Mouse (Mus musculus): Measurements from ENCODE around the gene Mrnip. TPM values are rescaled to one million over a fixed set of nuclear protein-coding genes. Genes with fewer than 3 reads are reported as not detected.

Gene Mrnip
- total and polyA plus RNA-seq, 2 experiments from 2014 or later: 34.0 to 40.8 TPM

GRCm38 (mm10) chr11:50215633-50216032, 41.4 kb downstream of the Mrnip start:
- Histone ChIP-seq H3K4me3 (ENCODE audit: low read length) (no peak overlapping the region), H3K9ac (replicated peaks; ENCODE audit: low read length) (0 out of 2 replicates have a peak overlapping the region, but pooled peaks have one; percentile 28), H3K36me3 (ENCODE audit: insufficient read depth, low read length) (no peaks in the 10 kb centered on the region), H3K9me3 (ENCODE audit: low read length) (no peaks in the 10 kb centered on the region), H3K4me2 (ENCODE audit: low read depth, low read length) (0 out of 2 replicates have a peak overlapping the region, but pooled peaks have one; percentile 13), H3K27me3 (ENCODE audit: insufficient read depth, low read length) (no peaks in the 10 kb centered on the region), H3K4me1 (ENCODE audit: insufficient read depth, low read length) (peaks cover 10% of the 10 kb centered on the region; the same call in 1 of the 2 replicates), H3K27ac (no peak overlapping the region)
- ATAC-seq (no peak), DNase-seq (ENCODE audit: low spot score) (no peak)
- 28% methylated on average over 9 of the region's 9 CpGs for WGBS
- TF ChIP-seq CTCF (IDR thresholded peaks at IDR 0.05; ENCODE audit: low read depth): no peak; the same call in 1 of the 2 replicates

GRCm38 (mm10) chr11:50216724-50217366, 42.6 kb downstream of the Mrnip start:
- TF ChIP-seq CTCF (IDR thresholded peaks at IDR 0.05; ENCODE audit: low read depth): no peak
- 80% methylated on average over 4 of the region's 4 CpGs for WGBS
- no peak overlapping the region for H3K4me3 ChIP-seq (ENCODE audit: low read length)
- no peaks in the 10 kb centered on the region for H3K36me3 ChIP-seq (ENCODE audit: insufficient read depth, low read length)
- ATAC-seq (no peak), DNase-seq (ENCODE audit: low spot score) (no peak)
- H3K9me3 ChIP-seq (ENCODE audit: low read length): no peaks in the 10 kb centered on the region
- 0 out of 2 replicates have a peak overlapping the region, but pooled peaks have one; percentile 11 for H3K27ac ChIP-seq
- H3K27me3 ChIP-seq (ENCODE audit: insufficient read depth, low read length): no peaks in the 10 kb centered on the region
- 0 out of 2 replicates have a peak overlapping the region, but pooled peaks have one; percentile 21 for H3K9ac ChIP-seq (replicated peaks; ENCODE audit: low read length)
- no peak overlapping the region for H3K4me2 ChIP-seq (ENCODE audit: low read depth, low read length)
- H3K4me1 ChIP-seq (ENCODE audit: insufficient read depth, low read length): peaks cover 10% of the 10 kb centered on the region; the same call in 1 of the 2 replicates

DNA sequence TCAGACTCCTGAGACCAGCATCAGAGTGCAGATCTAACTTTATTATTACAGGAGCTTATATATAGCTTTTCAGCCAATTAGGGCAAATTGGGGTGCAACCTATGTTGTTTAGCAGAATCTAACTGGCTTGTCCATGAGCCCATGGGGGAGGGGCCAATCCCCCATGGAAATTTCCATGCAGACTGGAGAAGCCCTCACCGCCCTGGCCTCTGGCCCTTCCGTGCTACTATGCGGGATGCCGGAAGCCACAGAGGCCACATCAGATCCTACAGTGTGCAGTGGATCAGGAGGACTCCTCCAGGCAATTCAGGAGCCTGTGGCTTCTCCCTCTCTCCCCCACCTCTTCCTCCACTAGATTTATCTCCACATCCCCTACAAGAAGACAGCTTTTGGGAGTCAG, 43.6 kb downstream of the Mrnip start:
- no peaks in the 10 kb centered on the region for H3K27me3 ChIP-seq (ENCODE audit: insufficient read depth, low read length)
- H3K4me3 ChIP-seq (ENCODE audit: low read length): no peak overlapping the region
- no peak overlapping the region for H3K4me2 ChIP-seq (ENCODE audit: low read depth, low read length)
- no peaks in the 10 kb centered on the region for H3K9me3 ChIP-seq (ENCODE audit: low read length)
- no peaks in the 10 kb centered on the region for H3K36me3 ChIP-seq (ENCODE audit: insufficient read depth, low read length)
- ATAC-seq: no peak
- no peak overlapping the region for H3K27ac ChIP-seq
- peaks cover 10% of the 10 kb centered on the region; the same call in 1 of the 2 replicates for H3K4me1 ChIP-seq (ENCODE audit: insufficient read depth, low read length)
- 63% methylated on average over 4 of the region's 4 CpGs for WGBS
- TF ChIP-seq CTCF (IDR thresholded peaks at IDR 0.05; ENCODE audit: low read depth): no peak
- no peak overlapping the region for H3K9ac ChIP-seq (replicated peaks; ENCODE audit: low read length)
- DNase-seq (ENCODE audit: low spot score): no peak

GRCm38 (mm10) chr11:50219833-50220232, 45.6 kb downstream of the Mrnip start:
- DNase-seq (ENCODE audit: low spot score): no peak
- 55% methylated on average over 2 of the region's 2 CpGs for WGBS
- no peak for ATAC-seq

GRCm38 (mm10) chr11:50222559-50223276, 48.5 kb downstream of the Mrnip start:
- no peak overlapping the region for H3K9ac ChIP-seq (replicated peaks; ENCODE audit: low read length)
- H3K4me2 ChIP-seq (ENCODE audit: low read depth, low read length): peak overlapping the region; percentile 77
- no peaks in the 10 kb centered on the region for H3K36me3 ChIP-seq (ENCODE audit: insufficient read depth, low read length)
- H3K9me3 ChIP-seq (ENCODE audit: low read length): no peaks in the 10 kb centered on the region
- H3K4me3 ChIP-seq (ENCODE audit: low read length): no peak overlapping the region
- H3K27me3 ChIP-seq (ENCODE audit: insufficient read depth, low read length): no peaks in the 10 kb centered on the region
- DNase-seq (ENCODE audit: low spot score) (no peak), ATAC-seq (no peak)
- no peak overlapping the region; the same call in 1 of the 2 replicates for H3K27ac ChIP-seq
- 40% methylated on average over 7 of the region's 7 CpGs for WGBS
- H3K4me1 ChIP-seq (ENCODE audit: insufficient read depth, low read length): peaks cover 23% of the 10 kb centered on the region
- no peak for TF ChIP-seq CTCF (IDR thresholded peaks at IDR 0.05; ENCODE audit: low read depth)

More at GRCm38 (mm10) chr11:50219833-50220232, 45.6 kb downstream of the Mrnip start:
- peaks cover 12% of the 10 kb centered on the region for H3K4me1 ChIP-seq (ENCODE audit: insufficient read depth, low read length)
- TF ChIP-seq CTCF (IDR thresholded peaks at IDR 0.05; ENCODE audit: low read depth): peak; percentile 36
- H3K27ac ChIP-seq: no peak overlapping the region
- H3K27me3 ChIP-seq (ENCODE audit: insufficient read depth, low read length): no peaks in the 10 kb centered on the region
- H3K4me2 ChIP-seq (ENCODE audit: low read depth, low read length): no peak overlapping the region
- no peak overlapping the region for H3K9ac ChIP-seq (replicated peaks; ENCODE audit: low read length)
- H3K9me3 ChIP-seq (ENCODE audit: low read length): no peaks in the 10 kb centered on the region
- no peaks in the 10 kb centered on the region for H3K36me3 ChIP-seq (ENCODE audit: insufficient read depth, low read length)
- no peak overlapping the region for H3K4me3 ChIP-seq (ENCODE audit: low read length)

GRCm38 (mm10) chr11:50223783-50224662, 49.8 kb downstream of the Mrnip start:
- H3K4me2 ChIP-seq (ENCODE audit: low read depth, low read length): peak overlapping the region; percentile 77
- peak; percentile 39 for ATAC-seq
- peak overlapping the region; percentile 95 for H3K27ac ChIP-seq
- no peaks in the 10 kb centered on the region for H3K27me3 ChIP-seq (ENCODE audit: insufficient read depth, low read length)
- WGBS: 4% methylated on average over 17 of the region's 17 CpGs
- H3K4me3 ChIP-seq (ENCODE audit: low read length): peak overlapping the region; percentile 84
- H3K9ac ChIP-seq (replicated peaks; ENCODE audit: low read length): peak overlapping the region; percentile 97
- H3K9me3 ChIP-seq (ENCODE audit: low read length): no peaks in the 10 kb centered on the region
- H3K36me3 ChIP-seq (ENCODE audit: insufficient read depth, low read length): no peaks in the 10 kb centered on the region
- peaks cover 34% of the 10 kb centered on the region for H3K4me1 ChIP-seq (ENCODE audit: insufficient read depth, low read length)
- TF ChIP-seq CTCF (IDR thresholded peaks at IDR 0.05; ENCODE audit: low read depth): no peak
- peak; percentile 64 for DNase-seq (ENCODE audit: low spot score)
